Mouse (Mus musculus): Measurements from ENCODE around the gene Rabep1.

The Rabep1 gene

GRCm38 (mm10) chr11:70844559-70845456 lies at the start of gene Rabep1:
Gene Rabep1, plus strand, starts transcription at chr11:70844778.
- peak; percentile 99 for DNase-seq

DNA sequence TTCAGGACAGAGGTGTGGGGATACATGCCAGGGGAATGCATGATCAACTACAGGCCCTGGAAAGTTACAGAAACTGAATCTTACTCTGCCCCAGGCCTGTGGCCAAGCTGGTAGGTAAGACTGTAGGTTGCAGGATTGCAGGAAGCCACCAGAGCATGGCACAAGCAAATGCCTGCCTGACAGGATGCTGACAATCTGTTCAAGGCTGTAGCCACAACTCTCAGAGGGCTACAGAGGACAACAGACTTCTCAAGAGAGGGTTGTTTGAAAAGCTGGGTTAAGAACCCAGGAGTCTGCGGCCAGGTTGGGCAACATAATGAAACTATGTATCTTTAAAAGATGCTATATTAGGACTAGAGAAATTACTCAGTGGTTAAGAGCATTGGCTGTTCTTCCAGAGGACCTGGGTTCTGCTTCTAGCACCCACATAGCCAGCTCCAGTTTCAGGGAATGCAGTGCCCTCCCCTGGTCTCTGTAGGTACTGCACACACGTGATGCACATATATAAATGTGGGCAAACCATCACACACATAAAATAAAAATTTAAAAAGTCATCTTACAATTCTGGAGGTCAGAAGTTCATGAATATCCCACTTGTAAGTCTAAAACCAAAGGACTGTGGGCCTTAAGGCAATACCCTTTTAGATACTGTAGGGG lies 42.2 kb upstream of the Rabep1 start:
- peak; percentile 38 for DNase-seq

DNA sequence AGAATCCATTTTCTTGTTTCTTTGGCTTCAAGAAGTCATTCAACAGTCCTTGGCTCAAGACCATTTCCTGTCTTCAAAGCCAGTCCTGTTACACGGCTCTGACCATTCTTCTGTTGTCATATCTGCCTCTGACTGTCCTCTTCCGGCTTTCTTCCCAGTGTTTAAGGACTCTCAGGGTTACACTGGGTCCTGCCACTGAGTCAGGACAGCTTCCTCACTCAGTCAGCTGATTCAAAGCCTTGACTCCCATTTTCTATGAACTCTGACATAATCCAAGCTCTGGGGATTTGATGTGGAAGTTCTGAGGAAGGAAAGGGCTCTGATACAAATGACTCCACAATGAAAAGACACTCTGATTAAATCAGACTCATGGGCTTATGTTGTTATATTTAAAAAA lies 41.7 kb upstream of the Rabep1 start:
- DNase-seq, result no peak

GRCm38 (mm10) chr11:70803711-70804200 lies 40.8 kb upstream of the Rabep1 start:
- no peak for DNase-seq

DNA sequence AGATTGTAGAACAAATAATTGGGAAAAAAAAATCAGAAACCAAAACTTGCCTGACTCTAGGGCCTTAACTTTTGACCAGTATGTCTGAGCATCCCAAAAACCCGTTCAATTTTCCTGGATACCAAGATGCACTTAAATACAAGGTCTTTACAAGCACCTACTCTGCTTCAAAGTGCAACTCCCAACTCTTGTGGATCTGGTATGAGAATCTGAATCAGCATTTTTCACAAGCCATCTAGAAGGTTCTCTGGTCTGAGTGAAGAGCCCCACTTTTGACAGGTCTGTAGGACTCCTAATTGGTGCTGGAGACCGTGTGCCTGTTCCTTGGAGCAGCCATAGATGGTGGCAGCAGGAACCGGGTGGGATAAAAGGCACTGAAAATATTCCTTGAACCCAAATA lies 40.2 kb upstream of the Rabep1 start:
- DNase-seq, result no peak

- peak; percentile 27 for DNase-seq
These were observed 38.9 kb upstream of the Rabep1 start for GRCm38 (mm10) chr11:70805641-70806175.

GRCm38 (mm10) chr11:70806697-70807096 lies 37.9 kb upstream of the Rabep1 start:
- DNase-seq, result no peak

DNA sequence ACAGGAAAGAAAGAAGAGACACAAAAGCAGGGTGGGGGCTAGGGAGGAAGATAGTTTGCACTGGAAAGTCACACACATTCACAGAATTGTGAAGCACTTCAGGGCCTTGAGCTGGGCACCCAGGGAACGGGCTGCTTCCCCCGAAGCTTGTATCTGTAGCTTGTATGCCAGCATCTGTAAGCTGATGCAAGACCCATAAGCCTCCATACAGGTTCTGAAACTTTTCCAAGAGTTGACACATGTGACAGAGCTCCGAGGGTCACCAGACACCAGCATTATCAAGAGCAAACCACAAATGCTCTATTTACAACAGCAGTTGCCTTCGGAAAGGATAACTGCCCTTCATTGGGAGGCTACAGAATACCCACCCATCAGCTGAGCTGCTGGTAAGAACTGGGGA lies 36.9 kb upstream of the Rabep1 start:
- DNase-seq, result no peak

DNA sequence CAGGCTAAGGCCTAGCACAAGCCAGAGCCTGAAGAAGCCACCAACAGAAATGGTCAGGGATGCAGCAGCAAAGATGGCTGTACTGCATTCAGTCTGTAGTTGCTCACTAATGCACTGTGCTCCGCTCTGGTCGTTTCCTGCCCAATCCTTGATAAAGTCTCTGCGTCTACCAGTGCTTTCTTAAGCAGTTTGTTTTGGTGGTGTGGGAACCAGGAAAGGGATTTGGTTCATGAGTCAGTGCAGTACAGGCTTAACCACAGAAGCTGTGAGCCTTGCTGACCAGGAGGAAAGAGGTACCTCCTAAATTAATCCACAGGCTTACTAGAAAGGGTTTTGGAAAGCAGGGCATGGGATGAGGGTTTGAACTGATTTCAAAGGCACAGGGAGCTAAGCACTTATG lies 36.5 kb upstream of the Rabep1 start:
- no peak for DNase-seq

- DNase-seq, result no peak
These were observed 35.6 kb upstream of the Rabep1 start for GRCm38 (mm10) chr11:70809011-70809410.

DNA sequence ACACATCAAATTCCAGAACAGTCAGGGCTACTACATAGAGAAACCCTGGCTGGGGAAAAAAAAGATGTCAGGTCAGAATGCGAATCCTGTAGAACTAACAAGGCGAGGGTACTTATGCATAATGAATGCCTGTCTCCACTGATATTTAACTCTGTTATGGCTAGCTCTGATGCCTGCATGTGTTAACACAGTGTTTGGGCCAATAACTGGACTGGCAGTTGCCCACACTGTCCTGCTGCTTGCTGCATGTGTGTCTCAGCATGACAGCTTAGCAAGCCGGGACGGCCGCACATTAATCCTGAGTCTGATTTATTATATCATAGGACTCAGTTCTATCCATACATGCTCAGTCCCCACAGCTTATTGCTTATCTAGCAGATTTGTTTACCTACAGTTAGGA lies 33.5 kb upstream of the Rabep1 start:
- DNase-seq, result no peak

GRCm38 (mm10) chr11:70811471-70812240 lies 32.9 kb upstream of the Rabep1 start:
- no peak for DNase-seq

DNA sequence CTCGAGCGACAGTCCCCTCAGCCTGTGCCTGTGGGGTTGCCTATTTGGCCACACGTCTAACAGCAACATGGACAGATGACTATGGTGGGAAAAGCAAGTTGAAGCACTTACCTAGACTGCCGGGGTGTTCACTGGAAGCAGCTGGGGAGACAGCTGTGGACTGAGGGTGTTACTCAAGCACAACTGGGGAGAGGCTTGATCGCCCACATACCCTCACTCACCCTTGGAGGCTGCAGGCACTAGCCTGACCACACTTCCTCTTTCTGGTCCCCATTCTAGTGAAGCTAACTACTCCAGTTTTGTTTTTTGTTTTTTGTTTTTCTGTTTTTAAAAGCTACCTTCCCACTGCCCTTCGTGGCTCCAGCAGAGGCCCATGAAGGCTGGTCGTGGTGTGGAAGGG lies 32.2 kb upstream of the Rabep1 start, which contains the start of gene Scimp:
Gene Scimp (minus strand): TSS at position 222 of the 400 bp plus-strand sequence.
- no peak for DNase-seq

DNA sequence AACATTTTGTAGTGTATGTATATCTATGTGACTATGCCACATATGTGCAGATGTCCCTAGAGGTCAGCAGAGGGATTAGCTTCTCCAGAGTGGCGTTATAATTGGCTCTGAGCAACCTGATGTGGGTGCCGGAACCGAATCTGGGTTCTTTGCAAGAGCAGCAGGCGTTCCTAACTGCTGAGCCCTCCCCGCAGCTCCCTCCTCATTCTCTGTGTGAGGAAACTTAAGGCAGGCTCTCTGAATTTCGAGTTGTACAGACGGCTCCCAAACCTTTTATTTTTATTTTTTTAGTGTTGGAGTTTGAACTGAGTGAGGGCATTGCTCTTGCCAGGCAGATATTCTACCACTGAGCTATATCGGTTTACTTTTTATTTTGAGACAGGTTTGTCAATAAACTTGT lies 29.5 kb upstream of the Rabep1 start:
- no peak for DNase-seq

DNA sequence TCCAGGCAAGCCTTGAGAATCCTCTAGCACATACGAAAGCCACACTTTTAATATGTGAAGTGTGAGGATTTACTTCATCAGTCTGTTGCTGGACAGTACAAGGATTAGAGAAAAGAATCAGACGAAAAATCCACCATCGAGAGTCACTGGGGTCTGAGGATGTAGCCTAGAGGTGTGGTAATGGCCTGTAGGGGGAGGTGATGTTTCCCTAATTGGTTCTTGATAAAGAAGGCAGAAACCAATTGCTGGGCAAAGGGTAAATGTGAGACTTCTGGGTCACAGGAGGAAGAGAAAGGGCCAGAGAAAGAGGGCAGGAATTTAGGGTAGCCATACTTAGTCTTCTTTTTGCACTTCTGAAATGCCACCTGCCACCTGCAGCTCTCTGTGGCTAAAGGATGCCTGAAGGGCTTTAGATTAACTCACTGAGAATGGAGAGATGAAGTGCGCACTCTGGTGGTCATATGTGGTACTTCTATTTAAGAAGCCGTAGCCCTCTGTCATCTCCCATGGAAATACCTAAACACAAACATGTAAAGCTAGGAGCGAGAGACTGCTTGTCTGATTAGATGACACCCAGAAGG lies 29.0 kb upstream of the Rabep1 start:
- DNase-seq, result peak; percentile 65

GRCm38 (mm10) chr11:70816770-70817169 lies 27.8 kb upstream of the Rabep1 start:
- no peak for DNase-seq

GRCm38 (mm10) chr11:70820120-70820519 lies 24.5 kb upstream of the Rabep1 start:
- DNase-seq, result no peak

DNA sequence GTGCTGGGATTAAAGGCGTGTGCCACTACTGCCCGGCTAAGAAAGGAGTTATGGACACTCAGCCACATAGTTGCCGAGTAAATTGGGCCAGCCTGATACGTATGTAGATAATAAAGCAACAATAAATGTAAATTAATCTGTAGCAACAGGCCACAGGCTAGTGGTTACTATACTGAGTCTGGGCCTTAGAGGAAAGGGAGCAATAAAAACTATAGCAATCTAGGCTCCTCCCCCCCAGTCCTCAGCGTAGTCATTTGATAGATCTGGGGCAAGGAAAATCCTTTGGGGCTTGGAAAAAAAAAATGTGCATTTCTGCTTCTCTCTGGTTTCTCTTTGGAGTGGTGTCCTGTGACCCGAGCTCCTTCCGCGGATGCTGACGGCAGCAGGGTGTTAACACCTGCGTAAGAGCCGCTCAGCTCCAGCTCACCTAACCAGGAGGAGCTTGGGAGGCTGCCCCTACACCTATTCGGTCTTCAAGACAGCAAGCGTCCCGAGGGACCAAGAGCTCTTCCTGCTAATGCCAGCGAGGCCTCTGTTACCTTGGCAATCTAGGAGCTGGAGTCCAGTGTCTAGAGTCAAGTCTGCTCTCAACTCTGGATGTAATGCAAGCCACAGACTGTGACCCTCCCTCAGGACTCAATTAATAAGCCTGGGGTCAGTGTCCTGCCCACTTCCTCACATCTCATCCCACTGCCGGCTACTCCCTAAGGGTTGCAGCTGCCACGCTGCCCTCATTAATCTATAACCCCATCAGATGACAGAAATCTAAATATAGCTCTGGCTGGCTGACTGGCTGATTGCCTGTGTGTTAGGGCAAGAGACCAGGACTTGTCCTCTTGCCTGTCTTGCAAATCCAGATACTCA lies 22.6 kb upstream of the Rabep1 start:
- DNase-seq, result no peak

GRCm38 (mm10) chr11:70826207-70826606 lies 18.4 kb upstream of the Rabep1 start:
- peak; percentile 41 for DNase-seq

- no peak for DNase-seq
These were observed 15.5 kb upstream of the Rabep1 start for GRCm38 (mm10) chr11:70828975-70829615.

- DNase-seq, result no peak
These were observed 13.4 kb upstream of the Rabep1 start for GRCm38 (mm10) chr11:70831201-70831600.
